Mouse (Mus musculus): ENCODE data around the gene Rarres2. TPM values are rescaled to one million over a fixed set of nuclear protein-coding genes. Genes with fewer than 3 reads are reported as not detected.
A peak's percentile ranks its signal among the peaks of the same experiment; 100 is the strongest.

Gene Rarres2
- polyA plus RNA-seq (2014; fragmentation: Nextera tagmentation; extraction: Ambion mirVana), result 3.8 and 4.3 TPM in 2 replicates

DNA sequence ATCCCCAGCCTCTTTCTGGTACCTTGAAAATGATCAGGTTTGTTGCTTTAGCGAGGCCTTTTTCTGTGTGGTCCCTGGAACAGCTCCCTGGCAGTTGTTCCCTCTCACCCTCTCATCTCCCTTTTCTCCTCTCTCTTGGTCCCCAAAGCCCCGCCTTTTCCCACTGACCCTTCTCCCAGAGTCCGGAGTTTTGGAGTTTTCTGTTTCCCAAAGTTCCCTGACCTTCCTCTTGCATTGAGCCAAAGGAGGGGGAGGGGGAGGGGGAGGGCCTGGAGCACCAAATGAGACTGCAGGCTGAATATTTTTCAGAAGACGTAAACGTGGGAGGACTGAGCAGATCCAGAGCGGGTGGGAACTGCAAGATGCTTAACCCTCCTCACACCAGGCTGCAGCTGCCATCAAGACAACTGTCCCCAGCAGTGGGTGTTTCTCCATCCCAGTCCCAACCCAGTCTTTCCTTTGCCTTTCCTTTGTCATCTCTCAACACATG lies at the start of gene Rarres2:
Gene Rarres2, minus strand, starts transcription at position 218 of the 490 bp plus-strand sequence.
- peak; percentile 26 for DNase-seq (ENCODE audit: low spot score)

DNA sequence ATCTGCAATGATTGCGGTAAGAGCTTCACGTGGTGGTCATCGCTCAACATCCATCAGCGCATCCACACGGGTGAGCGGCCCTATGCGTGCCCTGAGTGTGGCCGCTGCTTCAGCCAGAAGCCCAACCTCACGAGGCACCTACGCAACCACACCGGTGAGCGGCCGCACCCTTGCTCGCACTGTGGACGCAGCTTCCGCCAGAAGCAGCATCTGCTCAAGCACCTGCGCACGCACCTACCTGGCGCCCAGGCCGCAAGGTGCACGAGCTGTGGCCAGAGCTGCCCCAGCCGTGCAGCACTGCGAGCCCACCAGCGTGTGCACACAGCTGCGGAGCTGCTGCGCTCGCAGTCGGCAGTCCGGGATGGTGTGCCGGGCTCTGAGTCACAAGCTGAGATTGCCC lies 47.4 kb upstream of the Rarres2 start:
- Histone ChIP-seq H3K27me3 (ENCODE audit: control insufficient read depth, insufficient read depth, low read length) (no peaks in the 10 kb centered on the region), H3K27ac (replicated peaks; ENCODE audit: low read depth, low read length) (no peak overlapping the region), H3K36me3 (replicated peaks; ENCODE audit: control insufficient read depth, insufficient read depth, low read depth, low read length) (no peaks in the 10 kb centered on the region; the same call in 1 of the 2 replicates), H3K4me3 (ENCODE audit: low read depth, low read length) (no peak overlapping the region), H3K4me1 (ENCODE audit: control insufficient read depth, insufficient read depth, low read length) (no peaks in the 10 kb centered on the region), H3K9ac (replicated peaks; ENCODE audit: low read length) (no peak overlapping the region), H3K9me3 (replicated peaks; ENCODE audit: control insufficient read depth, low read length) (no peaks in the 10 kb centered on the region), H3K4me2 (ENCODE audit: low read depth, low read length) (no peak overlapping the region)
- 92% methylated on average over 30 of the region's 30 CpGs for WGBS
- ATAC-seq (replicated peaks; ENCODE audit: insufficient number of reproducible peaks, low FRiP score, low TSS enrichment, low read depth) (no peak; the same call in 1 of the 2 replicates), DNase-seq (ENCODE audit: low spot score) (no peak)

More for the DNA sequence above, at the start of gene Rarres2:
- Histone ChIP-seq H3K9ac (replicated peaks; ENCODE audit: low read length) (no peak within 1 kb of the TSS), H3K9me3 (replicated peaks; ENCODE audit: control insufficient read depth, low read length) (no peaks in the 10 kb centered on the region), H3K4me2 (ENCODE audit: low read depth, low read length) (no peak within 1 kb of the TSS), H3K27ac (replicated peaks; ENCODE audit: low read depth, low read length) (no peak within 1 kb of the TSS), H3K36me3 (replicated peaks; ENCODE audit: control insufficient read depth, insufficient read depth, low read depth, low read length) (no peaks in the 10 kb centered on the region), H3K4me1 (ENCODE audit: control insufficient read depth, insufficient read depth, low read length) (0 out of 2 replicates have a peak, but pooled peaks cover 2% of the 10 kb centered on the region), H3K27me3 (ENCODE audit: control insufficient read depth, insufficient read depth, low read length) (no peaks in the 10 kb centered on the region), H3K4me3 (ENCODE audit: low read depth, low read length) (no peak within 1 kb of the TSS)
- no peak for ATAC-seq (replicated peaks; ENCODE audit: insufficient number of reproducible peaks, low FRiP score, low TSS enrichment, low read depth)
- 21% methylated on average over 6 of the region's 6 CpGs for WGBS

DNA sequence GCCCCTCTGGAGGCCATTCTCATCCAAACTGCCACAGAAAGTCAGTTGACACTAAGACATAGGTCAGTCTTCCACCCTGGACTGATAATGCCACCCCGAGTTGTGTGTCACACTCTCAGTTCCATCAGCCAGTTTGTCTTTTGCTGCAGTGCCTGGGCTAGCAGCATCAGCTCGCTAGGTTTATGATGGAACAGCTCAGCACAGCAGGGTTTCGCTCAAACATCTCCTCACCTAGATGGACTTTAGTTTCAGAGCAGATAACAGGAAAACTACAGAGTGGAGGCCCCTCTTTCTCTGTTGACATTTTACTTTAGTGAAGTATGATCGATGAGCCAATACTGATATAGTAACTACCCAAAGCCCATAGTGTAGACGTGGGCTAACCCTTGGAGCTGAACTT lies 42.2 kb upstream of the Rarres2 start:
- DNase-seq (ENCODE audit: low spot score) (no peak), ATAC-seq (replicated peaks; ENCODE audit: insufficient number of reproducible peaks, low FRiP score, low TSS enrichment, low read depth) (no peak)
- H3K9me3 ChIP-seq (replicated peaks; ENCODE audit: control insufficient read depth, low read length), result no peaks in the 10 kb centered on the region
- no peak overlapping the region for H3K9ac ChIP-seq (replicated peaks; ENCODE audit: low read length)
- no peaks in the 10 kb centered on the region for H3K4me1 ChIP-seq (ENCODE audit: control insufficient read depth, insufficient read depth, low read length)
- no peak overlapping the region for H3K4me2 ChIP-seq (ENCODE audit: low read depth, low read length)
- no peak overlapping the region for H3K27ac ChIP-seq (replicated peaks; ENCODE audit: low read depth, low read length)
- no peak overlapping the region for H3K4me3 ChIP-seq (ENCODE audit: low read depth, low read length)
- WGBS, result 92% methylated on average over 5 of the region's 5 CpGs
- H3K27me3 ChIP-seq (ENCODE audit: control insufficient read depth, insufficient read depth, low read length), result no peaks in the 10 kb centered on the region
- no peaks in the 10 kb centered on the region; the same call in none of the 2 replicates for H3K36me3 ChIP-seq (replicated peaks; ENCODE audit: control insufficient read depth, insufficient read depth, low read depth, low read length)

DNA sequence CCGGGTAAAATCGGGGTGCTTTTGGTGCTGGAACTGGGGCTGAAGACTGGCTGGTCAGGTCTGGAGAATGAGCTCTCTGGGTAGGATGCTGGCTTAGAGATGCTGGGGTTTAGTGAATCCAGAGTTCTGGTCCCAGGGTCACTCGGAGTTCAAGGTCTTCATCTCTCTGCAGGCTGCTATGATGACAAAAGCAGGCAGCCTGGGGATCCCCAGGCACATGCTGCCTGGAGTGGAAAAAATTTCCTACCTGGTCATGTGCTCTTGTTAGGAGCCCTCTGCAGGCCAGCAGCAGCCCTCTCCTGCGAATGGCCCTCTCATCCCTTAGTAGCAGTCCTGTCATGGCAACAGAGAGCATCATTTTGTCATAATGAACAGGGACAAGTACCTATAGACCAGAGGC lies 40.9 kb upstream of the Rarres2 start:
- ATAC-seq (replicated peaks; ENCODE audit: insufficient number of reproducible peaks, low FRiP score, low TSS enrichment, low read depth) (no peak), DNase-seq (ENCODE audit: low spot score) (no peak)
- no peaks in the 10 kb centered on the region for H3K27me3 ChIP-seq (ENCODE audit: control insufficient read depth, insufficient read depth, low read length)
- 84% methylated on average over 4 of the region's 4 CpGs for WGBS
- no peak overlapping the region for H3K4me2 ChIP-seq (ENCODE audit: low read depth, low read length)
- H3K9ac ChIP-seq (replicated peaks; ENCODE audit: low read length), result no peak overlapping the region
- H3K27ac ChIP-seq (replicated peaks; ENCODE audit: low read depth, low read length), result no peak overlapping the region
- H3K4me3 ChIP-seq (ENCODE audit: low read depth, low read length), result no peak overlapping the region
- no peaks in the 10 kb centered on the region; the same call in none of the 2 replicates for H3K36me3 ChIP-seq (replicated peaks; ENCODE audit: control insufficient read depth, insufficient read depth, low read depth, low read length)
- no peaks in the 10 kb centered on the region for H3K9me3 ChIP-seq (replicated peaks; ENCODE audit: control insufficient read depth, low read length)
- H3K4me1 ChIP-seq (ENCODE audit: control insufficient read depth, insufficient read depth, low read length), result no peaks in the 10 kb centered on the region

DNA sequence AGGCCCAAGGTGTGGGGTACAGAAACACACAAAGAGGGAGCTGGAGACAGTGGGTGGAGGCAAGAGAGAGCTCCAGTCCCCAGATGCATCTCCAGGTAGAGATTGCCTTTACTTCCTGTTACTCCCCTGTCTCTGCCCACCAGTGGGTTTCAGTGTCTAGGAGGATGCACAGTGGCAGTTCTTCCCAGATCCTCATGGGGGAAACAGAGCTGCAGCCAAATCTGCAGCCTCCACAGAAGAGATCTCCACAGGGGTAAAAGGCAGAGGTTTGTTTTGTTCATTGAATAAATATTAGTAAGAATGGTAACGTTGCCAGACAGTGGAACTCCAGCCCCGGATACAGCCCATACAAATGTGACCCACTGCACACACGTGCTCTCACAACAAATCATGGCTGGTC lies 38.1 kb upstream of the Rarres2 start:
- H3K27me3 ChIP-seq (ENCODE audit: control insufficient read depth, insufficient read depth, low read length), result no peaks in the 10 kb centered on the region
- no peak overlapping the region for H3K27ac ChIP-seq (replicated peaks; ENCODE audit: low read depth, low read length)
- H3K9me3 ChIP-seq (replicated peaks; ENCODE audit: control insufficient read depth, low read length), result no peaks in the 10 kb centered on the region
- no peaks in the 10 kb centered on the region for H3K4me1 ChIP-seq (ENCODE audit: control insufficient read depth, insufficient read depth, low read length)
- H3K9ac ChIP-seq (replicated peaks; ENCODE audit: low read length), result no peak overlapping the region
- no peaks in the 10 kb centered on the region; the same call in 1 of the 2 replicates for H3K36me3 ChIP-seq (replicated peaks; ENCODE audit: control insufficient read depth, insufficient read depth, low read depth, low read length)
- no peak overlapping the region for H3K4me2 ChIP-seq (ENCODE audit: low read depth, low read length)
- no peak overlapping the region for H3K4me3 ChIP-seq (ENCODE audit: low read depth, low read length)
- WGBS, result 73% methylated on average over 3 of the region's 3 CpGs
- DNase-seq (ENCODE audit: low spot score) (no peak), ATAC-seq (replicated peaks; ENCODE audit: insufficient number of reproducible peaks, low FRiP score, low TSS enrichment, low read depth) (no peak)

DNA sequence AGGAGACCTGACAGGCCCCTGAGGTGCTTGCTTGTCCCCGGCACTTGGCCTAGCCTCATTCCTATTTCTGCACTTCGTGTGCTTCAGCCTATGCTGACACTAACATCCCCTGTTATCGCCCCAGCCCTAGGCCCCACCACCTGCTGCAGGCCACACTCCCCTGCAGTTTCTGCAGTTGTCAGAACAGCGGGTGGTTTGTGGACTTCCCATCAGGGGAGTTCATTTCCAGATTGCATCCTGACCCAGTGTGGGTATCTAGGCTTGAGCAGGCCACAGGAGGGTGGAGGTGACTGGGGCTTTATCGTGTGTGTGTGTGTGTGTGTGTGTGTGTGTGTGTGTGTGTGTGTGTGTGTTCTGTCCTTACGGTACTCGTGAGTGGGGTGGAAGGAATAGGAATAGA lies 36.9 kb upstream of the Rarres2 start:
- H3K4me1 ChIP-seq (ENCODE audit: control insufficient read depth, insufficient read depth, low read length), result no peaks in the 10 kb centered on the region
- DNase-seq (ENCODE audit: low spot score), result no peak
- WGBS, result 61% methylated on average over 7 of the region's 7 CpGs
- H3K4me3 ChIP-seq (ENCODE audit: low read depth, low read length), result no peak overlapping the region
- no peak overlapping the region for H3K9ac ChIP-seq (replicated peaks; ENCODE audit: low read length)
- no peak overlapping the region for H3K27ac ChIP-seq (replicated peaks; ENCODE audit: low read depth, low read length)
- no peaks in the 10 kb centered on the region for H3K9me3 ChIP-seq (replicated peaks; ENCODE audit: control insufficient read depth, low read length)
- ATAC-seq (replicated peaks; ENCODE audit: insufficient number of reproducible peaks, low FRiP score, low TSS enrichment, low read depth), result no peak
- H3K36me3 ChIP-seq (replicated peaks; ENCODE audit: control insufficient read depth, insufficient read depth, low read depth, low read length), result no peaks in the 10 kb centered on the region; the same call in 1 of the 2 replicates
- H3K27me3 ChIP-seq (ENCODE audit: control insufficient read depth, insufficient read depth, low read length), result no peaks in the 10 kb centered on the region
- H3K4me2 ChIP-seq (ENCODE audit: low read depth, low read length), result no peak overlapping the region

DNA sequence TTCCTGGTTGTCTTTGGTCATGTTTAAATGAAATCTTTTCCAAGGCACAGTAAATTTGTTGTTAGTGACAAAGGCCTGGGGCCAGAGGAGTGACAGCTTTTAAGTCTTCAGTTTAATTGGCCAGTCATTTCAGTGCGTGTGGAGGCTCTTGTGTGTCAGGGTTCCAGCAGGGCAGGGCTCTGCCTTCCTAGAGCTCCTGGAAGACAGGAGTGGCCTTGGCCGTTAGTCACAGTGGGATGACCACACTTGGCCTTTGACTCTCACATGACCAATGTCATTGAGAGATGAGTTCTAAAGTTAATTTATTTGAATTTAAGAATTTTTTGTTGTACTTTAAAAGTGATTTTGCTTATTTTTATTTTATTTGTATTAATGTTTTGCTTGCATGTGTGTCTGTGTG lies 35.5 kb upstream of the Rarres2 start:
- no peak overlapping the region for H3K4me2 ChIP-seq (ENCODE audit: low read depth, low read length)
- ATAC-seq (replicated peaks; ENCODE audit: insufficient number of reproducible peaks, low FRiP score, low TSS enrichment, low read depth) (no peak), DNase-seq (ENCODE audit: low spot score) (no peak)
- no peak overlapping the region for H3K9ac ChIP-seq (replicated peaks; ENCODE audit: low read length)
- H3K9me3 ChIP-seq (replicated peaks; ENCODE audit: control insufficient read depth, low read length), result no peaks in the 10 kb centered on the region
- H3K36me3 ChIP-seq (replicated peaks; ENCODE audit: control insufficient read depth, insufficient read depth, low read depth, low read length), result no peaks in the 10 kb centered on the region
- H3K4me3 ChIP-seq (ENCODE audit: low read depth, low read length), result no peak overlapping the region
- H3K27me3 ChIP-seq (ENCODE audit: control insufficient read depth, insufficient read depth, low read length), result no peaks in the 10 kb centered on the region
- no peaks in the 10 kb centered on the region for H3K4me1 ChIP-seq (ENCODE audit: control insufficient read depth, insufficient read depth, low read length)
- 61% methylated on average over 2 of the region's 2 CpGs for WGBS
- no peak overlapping the region for H3K27ac ChIP-seq (replicated peaks; ENCODE audit: low read depth, low read length)

DNA sequence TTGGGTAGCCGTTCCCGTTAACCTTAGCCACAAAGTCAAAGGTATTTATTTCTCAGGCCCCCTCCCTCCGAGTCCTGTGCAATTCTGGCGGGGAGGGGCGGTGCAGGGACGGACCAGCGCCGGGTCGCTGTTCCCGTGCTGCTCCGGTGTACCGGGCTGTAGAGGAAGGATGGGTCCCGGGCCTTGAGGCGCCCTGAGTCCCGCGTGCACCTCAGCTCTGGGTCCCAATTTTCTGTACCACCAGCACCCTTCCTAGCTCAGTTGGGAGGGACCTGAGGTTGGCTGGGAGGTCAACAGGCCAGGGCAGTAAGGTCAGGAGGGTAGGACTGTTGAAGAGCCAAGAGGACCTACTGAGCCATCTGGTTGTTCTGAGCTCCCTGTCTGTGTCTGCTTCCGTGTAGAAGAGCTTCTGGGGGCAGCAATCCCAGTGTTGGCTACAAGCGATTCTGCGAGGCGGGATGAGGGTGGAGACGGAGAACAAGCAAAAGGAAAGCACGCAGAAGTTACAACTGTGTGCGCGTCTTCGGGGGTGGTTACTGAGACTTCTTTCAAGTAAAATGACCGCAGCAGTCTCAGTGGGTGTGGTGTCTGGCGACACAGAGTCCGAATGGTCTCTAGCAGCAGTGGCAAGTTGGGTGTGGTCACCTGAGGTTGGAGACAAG lies 29.6 kb upstream of the Rarres2 start:
- Histone ChIP-seq H3K4me2 (ENCODE audit: low read depth, low read length) (peak overlapping the region; percentile 67), H3K4me1 (ENCODE audit: control insufficient read depth, insufficient read depth, low read length) (no peaks in the 10 kb centered on the region), H3K9ac (replicated peaks; ENCODE audit: low read length) (peak overlapping the region; percentile 85), H3K9me3 (replicated peaks; ENCODE audit: control insufficient read depth, low read length) (peaks cover 1% of the 10 kb centered on the region; the same call in 1 of the 2 replicates), H3K4me3 (ENCODE audit: low read depth, low read length) (peak overlapping the region; percentile 69), H3K27me3 (ENCODE audit: control insufficient read depth, insufficient read depth, low read length) (no peaks in the 10 kb centered on the region), H3K27ac (replicated peaks; ENCODE audit: low read depth, low read length) (peak overlapping the region; percentile 52; the same call in 1 of the 2 replicates), H3K36me3 (replicated peaks; ENCODE audit: control insufficient read depth, insufficient read depth, low read depth, low read length) (peaks cover 11% of the 10 kb centered on the region)
- 2% methylated on average over 27 of the region's 28 CpGs for WGBS
- ATAC-seq (replicated peaks; ENCODE audit: insufficient number of reproducible peaks, low FRiP score, low TSS enrichment, low read depth), result peak; percentile 84
- DNase-seq (ENCODE audit: low spot score), result peak; percentile 43
